Mouse (Mus musculus) neural tube, embryonic 15.5 days (tissue): ENCODE measurements around the gene Ptk7. TPM values are rescaled to one million over a fixed set of nuclear protein-coding genes. Genes with fewer than 3 reads are reported as not detected.

Source experiments
- ATAC-seq: fragments of 200-750 bp; cut with Nextera tagmentation; 2 replicates; pipeline ENCODE4 v1.8.0; 2017; ENCODE audit warnings: mild to moderate bottlenecking, moderate TSS enrichment, moderate library complexity; ENCODE audit not compliant: low FRiP score
- H3K27ac ChIP-seq: fragments of 300-500 bp; sonication (generic); replicated peaks from 2 replicates; pipeline ENCODE4 v1.5.1; 2015; ENCODE audit warnings: mild to moderate bottlenecking, inconsistent platforms
- H3K27me3 ChIP-seq: fragments of 300-500 bp; sonication (generic); replicated peaks from 2 replicates; pipeline ENCODE4 v1.6.1; 2015; ENCODE audit warnings: inconsistent platforms
- H3K36me3 ChIP-seq: fragments of 300-500 bp; sonication (generic); 2 replicates; pipeline ENCODE4 v1.6.1; 2015; ENCODE audit warnings: inconsistent platforms
- H3K4me1 ChIP-seq: fragments of 300-500 bp; sonication (generic); 2 replicates; pipeline ENCODE4 v1.6.1; 2015; ENCODE audit warnings: inconsistent platforms
- H3K4me2 ChIP-seq: fragments of 300-500 bp; sonication (generic); 2 replicates; pipeline ENCODE4 v1.6.1; 2015; ENCODE audit warnings: inconsistent platforms, mild to moderate bottlenecking, moderate library complexity
- H3K4me3 ChIP-seq: fragments of 300-500 bp; sonication (generic); replicated peaks from 2 replicates; pipeline ENCODE4 v1.5.1; 2015; ENCODE audit warnings: mild to moderate bottlenecking, inconsistent platforms
- H3K9ac ChIP-seq: fragments of 300-500 bp; sonication (generic); replicated peaks from 2 replicates; pipeline ENCODE4 v1.6.1; 2015; ENCODE audit warnings: mild to moderate bottlenecking, inconsistent platforms
- H3K9me3 ChIP-seq: fragments of 300-500 bp; sonication (generic); replicated peaks from 2 replicates; pipeline ENCODE4 v1.6.1; 2016; ENCODE audit warnings: inconsistent platforms
- WGBS: fragments of 180-500 bp; shearing (Covaris S2); methylation state at CpG from one replicate; pipeline ENCODE4 v1.1.7; 2015; ENCODE audit warnings: mixed read lengths; 5-methylcytosine and 5-hydroxymethylcytosine counted together
- polyA plus RNA-seq: library from polyadenylated mRNA; unstranded; fragments of >200 nt; fragmentation: Nextera tagmentation; extraction: Ambion mirVana; gene quantifications from 2 replicates; pipeline ENCODE4 v1.2.1, GENCODE M21; 2015

Gene Ptk7
- polyA plus RNA-seq, 1 experiment from 2014 or later: 29.3 TPM

DNA sequence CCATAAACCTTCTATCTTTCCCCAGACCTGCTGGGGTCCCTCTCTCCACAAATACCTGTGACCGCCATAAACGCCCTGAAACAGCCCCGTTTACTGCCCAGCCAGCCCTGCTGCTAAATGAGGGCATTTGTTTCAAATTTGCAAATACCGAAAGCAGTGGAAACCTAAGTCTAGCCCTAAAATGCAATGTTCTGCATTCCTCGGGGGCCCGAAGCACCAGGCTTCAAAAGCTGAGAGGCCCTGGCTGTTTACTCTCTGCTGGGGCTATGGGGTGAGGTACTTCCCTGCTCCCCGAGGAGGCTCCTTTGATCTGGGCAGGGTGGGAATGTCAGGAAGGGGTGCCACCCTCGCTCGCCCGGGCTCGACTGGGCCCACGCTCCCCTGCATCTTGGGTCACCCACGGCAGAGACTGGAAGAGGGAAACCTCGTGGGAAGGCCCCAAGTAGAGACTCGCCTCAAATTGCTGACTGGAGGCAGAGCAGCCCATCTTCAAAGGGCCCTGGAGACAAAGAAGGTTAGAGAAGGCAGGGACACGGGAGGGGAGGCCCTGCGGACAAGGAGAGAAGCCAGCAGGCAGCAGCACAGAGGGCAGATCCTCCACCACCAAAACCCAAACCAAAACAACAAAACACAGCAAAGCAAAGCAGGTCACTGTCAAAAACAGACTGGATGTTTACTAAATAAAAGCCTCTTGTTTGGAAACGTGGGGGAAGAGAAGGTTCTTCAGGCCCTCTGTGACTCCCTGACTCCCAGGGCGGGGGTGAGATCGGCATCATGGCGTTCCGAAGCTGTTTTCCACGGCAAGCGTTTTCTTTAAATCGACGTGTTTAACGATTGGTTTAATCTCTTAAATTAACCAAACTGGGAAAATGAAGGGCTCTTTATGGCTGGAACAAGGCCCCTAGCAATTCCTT, 10.3 kb downstream of the Ptk7 start:
- 10% methylated on average over 27 of the region's 27 CpGs for WGBS
- H3K9me3 ChIP-seq: no peaks in the 10 kb centered on the region
- no peak; the same call in 1 of the 2 replicates for ATAC-seq

DNA sequence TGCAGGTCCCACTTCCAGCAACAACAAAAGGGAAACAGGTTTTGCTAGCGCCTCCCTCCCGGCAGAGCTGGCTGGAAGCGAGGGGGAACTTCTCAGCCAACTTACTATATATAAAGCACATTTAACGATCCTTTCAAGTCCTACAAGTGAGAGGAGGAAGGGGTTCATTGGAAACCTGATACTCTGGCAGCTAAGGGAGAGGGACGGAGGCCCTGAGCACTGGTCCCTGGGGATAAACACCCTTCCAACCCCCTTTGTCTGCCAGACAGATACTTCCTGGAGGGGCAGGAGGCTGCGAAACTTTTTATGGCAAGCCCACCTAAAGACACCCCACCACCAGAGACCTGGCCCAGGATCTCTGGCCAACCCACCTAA, 10.9 kb downstream of the Ptk7 start:
- Histone ChIP-seq H3K27me3 (no peaks in the 10 kb centered on the region), H3K36me3 (no peaks in the 10 kb centered on the region), H3K27ac (peak overlapping the region; percentile 82), H3K4me3 (no peak overlapping the region), H3K4me1 (peaks cover 77% of the 10 kb centered on the region), H3K9me3 (no peaks in the 10 kb centered on the region), H3K9ac (peak overlapping the region; percentile 15; the same call in 1 of the 2 replicates), H3K4me2 (peak overlapping the region; percentile 44)
- no peak for ATAC-seq
- WGBS: 19% methylated on average over 6 of the region's 6 CpGs

More for the DNA sequence above, 10.3 kb downstream of the Ptk7 start:
- Histone ChIP-seq H3K4me3 (peak overlapping the region; percentile 2; the same call in 1 of the 2 replicates), H3K27ac (peak overlapping the region; percentile 82), H3K36me3 (no peaks in the 10 kb centered on the region), H3K4me1 (peaks cover 77% of the 10 kb centered on the region), H3K4me2 (peak overlapping the region; percentile 44), H3K27me3 (no peaks in the 10 kb centered on the region), H3K9ac (no peak overlapping the region; the same call in none of the 2 replicates)

DNA sequence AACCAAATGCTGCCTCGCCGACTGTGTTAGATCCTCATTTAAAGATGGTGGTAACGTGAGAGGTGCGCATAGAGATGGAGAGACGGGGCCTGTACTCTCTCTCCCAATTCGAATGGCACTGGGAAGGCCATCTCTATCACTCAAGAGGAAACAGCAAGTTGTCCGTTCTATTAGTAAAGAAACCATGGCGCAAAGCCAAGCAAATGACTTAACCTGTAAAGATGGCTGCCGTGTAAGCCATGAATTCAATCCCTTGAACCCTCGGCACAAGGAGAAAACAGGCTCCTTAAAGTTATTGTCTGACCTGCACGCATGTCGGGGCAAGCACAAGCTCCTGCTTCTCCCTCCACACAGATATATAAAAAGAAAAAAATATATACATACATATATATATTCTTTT, 11.5 kb downstream of the Ptk7 start:
- Histone ChIP-seq H3K27me3 (no peaks in the 10 kb centered on the region), H3K9ac (no peak overlapping the region), H3K4me2 (0 out of 2 replicates have a peak overlapping the region, but pooled peaks have one; percentile 44), H3K4me3 (no peak overlapping the region), H3K9me3 (no peaks in the 10 kb centered on the region), H3K36me3 (no peaks in the 10 kb centered on the region), H3K27ac (0 out of 2 replicates have a peak overlapping the region, but pooled peaks have one; percentile 82), H3K4me1 (peaks cover 79% of the 10 kb centered on the region)
- ATAC-seq: no peak
- WGBS: 34% methylated on average over 12 of the region's 12 CpGs

DNA sequence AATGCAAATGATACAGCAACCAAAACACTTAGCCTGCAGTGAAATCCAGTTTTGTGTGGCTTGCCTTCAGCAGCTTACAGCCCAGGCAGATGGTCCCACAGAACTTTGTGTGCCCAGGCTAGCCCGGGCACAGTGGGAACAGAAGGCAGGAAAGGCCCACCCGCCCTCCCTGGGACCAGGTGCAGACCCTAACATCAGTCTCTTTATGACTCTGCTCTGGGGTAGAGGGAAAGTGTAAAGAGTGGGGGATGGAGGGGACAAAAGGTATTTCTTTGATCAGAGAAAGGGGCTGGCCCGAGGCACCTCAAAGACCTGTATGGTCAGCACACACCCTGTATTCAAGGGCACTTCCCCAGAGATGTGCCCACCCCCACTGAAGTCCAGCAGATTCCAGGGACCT, 16.1 kb downstream of the Ptk7 start:
- Histone ChIP-seq H3K9me3 (no peaks in the 10 kb centered on the region), H3K4me3 (no peak overlapping the region), H3K27me3 (no peaks in the 10 kb centered on the region), H3K27ac (no peak overlapping the region), H3K4me2 (no peak overlapping the region), H3K36me3 (no peaks in the 10 kb centered on the region), H3K9ac (no peak overlapping the region), H3K4me1 (peaks cover 54% of the 10 kb centered on the region)
- 14% methylated on average over 3 of the region's 3 CpGs for WGBS
- ATAC-seq: no peak

DNA sequence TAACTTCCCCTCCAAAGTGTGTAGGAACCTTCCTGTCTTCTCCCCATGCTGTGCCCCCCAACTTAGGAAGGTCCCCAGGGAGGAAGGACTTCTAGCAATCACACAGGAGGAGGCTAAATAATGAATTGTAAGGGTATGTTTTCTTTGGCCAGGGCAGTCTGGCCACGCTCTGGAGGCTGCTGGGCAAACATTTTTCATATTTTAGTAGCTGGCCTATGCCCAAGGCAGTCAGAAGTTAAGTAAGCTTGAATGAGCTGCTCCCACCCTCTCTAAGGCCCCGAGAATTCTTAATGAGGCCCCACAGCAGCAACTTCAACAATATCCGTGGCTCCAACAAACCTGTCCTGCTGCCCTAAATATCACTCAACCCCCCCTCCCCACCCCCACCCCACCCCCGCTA, 16.5 kb downstream of the Ptk7 start:
- Histone ChIP-seq H3K27me3 (no peaks in the 10 kb centered on the region), H3K36me3 (no peaks in the 10 kb centered on the region), H3K9ac (no peak overlapping the region), H3K4me2 (no peak overlapping the region), H3K9me3 (no peaks in the 10 kb centered on the region), H3K4me3 (no peak overlapping the region), H3K4me1 (peaks cover 53% of the 10 kb centered on the region), H3K27ac (no peak overlapping the region)
- WGBS: 21% methylated on average over 4 of the region's 4 CpGs
- ATAC-seq: no peak

DNA sequence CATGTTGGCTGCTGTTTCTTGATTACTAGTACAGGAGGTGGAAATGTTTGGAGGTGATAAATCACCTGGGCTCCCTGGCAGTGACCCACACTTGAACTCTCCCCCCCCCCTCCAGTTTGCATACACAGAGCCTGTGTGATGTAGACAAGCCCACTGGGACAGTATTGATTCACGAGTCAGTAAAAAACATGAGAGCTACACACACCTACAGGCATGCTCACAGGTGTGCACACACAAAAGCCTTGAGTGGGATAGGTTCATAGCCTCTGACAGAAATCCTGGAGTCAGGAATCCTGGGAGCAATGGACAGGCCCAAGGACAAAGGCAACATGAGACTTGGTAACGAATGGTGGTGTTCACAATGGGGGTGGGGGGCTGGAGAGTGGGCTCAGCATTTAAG, 17.1 kb downstream of the Ptk7 start:
- Histone ChIP-seq H3K9me3 (no peaks in the 10 kb centered on the region), H3K4me2 (no peak overlapping the region), H3K27me3 (no peaks in the 10 kb centered on the region), H3K9ac (no peak overlapping the region), H3K4me3 (no peak overlapping the region), H3K27ac (no peak overlapping the region), H3K4me1 (peaks cover 50% of the 10 kb centered on the region), H3K36me3 (no peaks in the 10 kb centered on the region)
- no peak for ATAC-seq
- 40% methylated on average over 2 of the region's 2 CpGs for WGBS

DNA sequence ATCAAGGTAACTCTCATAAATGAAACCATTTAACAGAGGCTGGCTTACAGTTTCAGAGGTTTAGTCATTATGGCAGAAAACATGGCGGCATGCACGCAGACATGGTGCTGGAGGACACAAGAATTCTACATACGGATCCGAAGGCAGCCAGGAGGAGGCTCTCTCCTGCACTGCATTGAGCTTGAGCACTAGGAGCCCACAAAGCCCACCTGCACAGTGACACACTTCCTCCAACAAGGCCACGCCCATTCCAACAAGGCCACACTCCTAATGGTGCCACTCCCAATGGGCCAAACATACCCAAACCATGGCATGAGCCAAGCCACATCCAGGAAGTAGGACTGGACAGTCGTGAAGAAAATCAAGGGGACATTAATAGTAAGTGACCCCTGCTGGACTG, 18.0 kb downstream of the Ptk7 start:
- no peaks in the 10 kb centered on the region for H3K9me3 ChIP-seq
- no peak for ATAC-seq
- no peak overlapping the region for H3K4me3 ChIP-seq
- peaks cover 43% of the 10 kb centered on the region for H3K4me1 ChIP-seq
- WGBS: 94% methylated on average over 6 of the region's 6 CpGs
- H3K9ac ChIP-seq: no peak overlapping the region
- H3K36me3 ChIP-seq: no peaks in the 10 kb centered on the region
- H3K27me3 ChIP-seq: no peaks in the 10 kb centered on the region
- H3K4me2 ChIP-seq: no peak overlapping the region
- H3K27ac ChIP-seq: no peak overlapping the region

DNA sequence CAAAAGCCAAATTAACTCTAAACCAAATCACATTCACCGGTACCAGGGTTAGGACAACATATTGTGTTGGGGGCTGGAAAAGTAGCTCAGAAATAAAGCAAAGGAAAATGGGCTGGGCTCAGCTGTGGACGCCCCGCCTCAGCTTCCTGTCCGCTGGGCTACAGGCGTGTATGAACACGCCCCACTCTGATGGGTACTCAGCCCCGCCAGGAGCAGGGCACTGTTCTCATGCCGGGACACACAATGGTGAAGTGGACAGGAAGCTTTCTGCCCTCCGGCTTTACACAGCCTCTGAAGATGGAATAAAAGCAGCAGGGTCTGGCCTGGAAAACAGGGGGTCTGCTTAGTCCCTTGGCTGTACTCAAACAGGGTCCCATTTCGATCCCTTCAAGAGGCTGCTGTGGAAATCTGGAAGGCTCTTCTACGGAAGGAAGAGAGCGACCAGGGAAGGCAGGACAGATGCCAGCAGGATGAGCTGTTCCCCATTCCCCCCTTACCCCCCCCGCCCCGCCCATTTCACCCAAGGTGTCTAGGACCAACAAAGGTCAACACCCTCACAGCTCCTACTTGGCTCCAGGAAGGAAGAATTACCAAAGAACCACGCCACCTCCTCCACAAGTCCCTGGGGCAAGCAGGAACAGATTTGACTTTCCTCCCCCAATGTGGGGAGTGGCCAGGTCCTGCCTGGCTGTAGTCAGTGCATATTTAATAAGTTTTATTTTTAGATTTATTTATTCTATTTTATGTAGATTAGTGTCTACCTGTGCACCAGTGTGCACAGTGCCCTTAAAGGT, 19.4 kb downstream of the Ptk7 start:
- ATAC-seq: no peak
- Histone ChIP-seq H3K27ac (no peak overlapping the region), H3K9me3 (no peaks in the 10 kb centered on the region), H3K4me1 (peaks cover 54% of the 10 kb centered on the region), H3K27me3 (no peaks in the 10 kb centered on the region), H3K4me3 (no peak overlapping the region), H3K9ac (no peak overlapping the region), H3K4me2 (peak overlapping the region; percentile 15; the same call in 1 of the 2 replicates), H3K36me3 (no peaks in the 10 kb centered on the region)
- WGBS: 52% methylated on average over 15 of the region's 15 CpGs

DNA sequence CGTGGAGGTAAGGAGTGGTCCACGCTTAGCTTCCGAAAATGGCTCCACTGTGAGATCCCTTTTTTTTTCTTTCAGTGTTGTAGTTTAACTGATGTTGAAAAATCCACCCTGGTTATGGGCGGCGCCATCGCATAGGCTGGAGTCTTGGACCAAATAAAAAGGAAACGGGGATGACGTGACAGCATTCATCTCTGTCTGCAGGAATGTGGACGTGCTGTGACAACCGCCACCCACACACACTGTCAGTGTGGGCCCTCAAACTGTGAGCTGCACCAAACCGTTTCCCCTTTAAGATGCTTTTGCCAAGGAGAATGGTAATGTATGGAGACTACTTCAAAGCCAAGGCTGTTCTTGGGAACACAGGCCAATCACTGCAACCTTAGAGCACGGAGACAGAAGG, 23.3 kb downstream of the Ptk7 start:
- WGBS: 84% methylated on average over 12 of the region's 12 CpGs
- Histone ChIP-seq H3K36me3 (no peaks in the 10 kb centered on the region), H3K9ac (no peak overlapping the region), H3K4me2 (no peak overlapping the region), H3K27me3 (no peaks in the 10 kb centered on the region), H3K27ac (no peak overlapping the region), H3K9me3 (no peaks in the 10 kb centered on the region), H3K4me3 (no peak overlapping the region), H3K4me1 (peaks cover 34% of the 10 kb centered on the region)
- no peak for ATAC-seq

DNA sequence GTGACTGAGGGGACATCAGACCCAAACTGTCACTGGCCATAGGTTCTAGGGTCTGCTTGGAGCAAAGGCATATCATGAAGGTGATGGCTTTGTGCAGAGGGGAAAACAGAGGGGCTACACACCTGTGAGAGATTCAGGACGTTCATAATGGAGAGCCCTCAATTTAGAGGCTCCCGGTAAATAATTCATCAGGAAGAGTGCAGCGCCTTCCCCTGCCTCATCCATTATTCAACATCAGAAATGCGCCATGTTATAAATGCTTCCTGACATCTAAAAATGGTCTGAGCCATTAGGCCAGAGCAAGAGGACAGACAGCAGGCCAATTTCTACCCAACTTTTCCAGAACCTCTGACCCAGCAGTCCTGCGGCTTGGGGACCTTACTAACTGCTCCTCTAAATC, 24.2 kb downstream of the Ptk7 start:
- H3K27me3 ChIP-seq: no peaks in the 10 kb centered on the region
- peaks cover 34% of the 10 kb centered on the region for H3K4me1 ChIP-seq
- H3K9ac ChIP-seq: no peak overlapping the region
- H3K27ac ChIP-seq: peak overlapping the region; percentile 54; the same call in 1 of the 2 replicates
- 44% methylated on average over 5 of the region's 5 CpGs for WGBS
- H3K36me3 ChIP-seq: no peaks in the 10 kb centered on the region
- no peaks in the 10 kb centered on the region for H3K9me3 ChIP-seq
- H3K4me3 ChIP-seq: no peak overlapping the region
- H3K4me2 ChIP-seq: no peak overlapping the region
- ATAC-seq: no peak

DNA sequence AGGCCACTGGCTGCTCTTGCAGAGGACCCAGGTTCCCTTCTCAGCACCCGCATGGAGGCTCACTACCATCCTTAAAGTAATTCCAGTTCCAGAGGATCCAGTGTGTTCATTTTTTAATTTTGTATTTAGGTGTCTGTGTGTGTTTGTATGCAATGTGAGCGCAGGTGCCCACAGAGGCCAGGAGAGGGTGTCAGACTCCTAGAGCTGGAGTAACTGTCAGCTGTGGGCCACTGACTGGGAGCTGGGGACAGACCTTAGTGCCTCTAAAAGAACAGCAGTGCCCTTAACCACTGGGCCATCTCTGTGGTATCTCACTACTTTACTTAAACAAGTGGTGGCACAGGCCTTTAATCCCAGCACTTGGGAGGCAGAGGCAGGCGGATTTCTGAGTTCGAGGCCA, 26.1 kb downstream of the Ptk7 start:
- H3K9ac ChIP-seq: no peak overlapping the region
- WGBS: 100% methylated on average over 4 of the region's 4 CpGs
- H3K4me2 ChIP-seq: no peak overlapping the region
- no peaks in the 10 kb centered on the region for H3K36me3 ChIP-seq
- no peak overlapping the region for H3K27ac ChIP-seq
- no peak overlapping the region for H3K4me3 ChIP-seq
- H3K27me3 ChIP-seq: no peaks in the 10 kb centered on the region
- ATAC-seq: no peak
- H3K9me3 ChIP-seq: no peaks in the 10 kb centered on the region
- H3K4me1 ChIP-seq: peaks cover 23% of the 10 kb centered on the region
